Mouse (Mus musculus): ENCODE data around the gene Lemd2. TPM values are rescaled to one million over a fixed set of nuclear protein-coding genes. Genes with fewer than 3 reads are reported as not detected.

Gene Lemd2
- polyA plus RNA-seq, 1 experiment from 2014 or later, result 22.3 TPM

GRCm38 (mm10) chr17:27178427-27179177 is 25.7 kb downstream of the Lemd2 start:
- Histone ChIP-seq H3K4me2 (replicated peaks) (no peak overlapping the region), H3K4me1 (peaks cover 17% of the 10 kb centered on the region), H3K36me3 (no peaks in the 10 kb centered on the region), H3K9me3 (no peaks in the 10 kb centered on the region), H3K9ac (replicated peaks) (no peak overlapping the region), H3K27me3 (no peaks in the 10 kb centered on the region), H3K27ac (replicated peaks) (no peak overlapping the region), H3K4me3 (no peak overlapping the region)
- ATAC-seq (replicated peaks), result no peak
- WGBS, result 91% methylated on average over 17 of the region's 17 CpGs

GRCm38 (mm10) chr17:27178019-27178418 is 26.2 kb downstream of the Lemd2 start:
- no peak for ATAC-seq (replicated peaks)
- Histone ChIP-seq H3K4me2 (replicated peaks) (no peak overlapping the region), H3K36me3 (no peaks in the 10 kb centered on the region), H3K4me3 (no peak overlapping the region), H3K9me3 (no peaks in the 10 kb centered on the region), H3K27ac (replicated peaks) (no peak overlapping the region), H3K4me1 (peaks cover 17% of the 10 kb centered on the region), H3K9ac (replicated peaks) (no peak overlapping the region), H3K27me3 (no peaks in the 10 kb centered on the region)
- 96% methylated on average over 9 of the region's 9 CpGs for WGBS

- H3K4me3 ChIP-seq, result no peak overlapping the region
- H3K4me2 ChIP-seq (replicated peaks), result no peak overlapping the region
- no peak overlapping the region for H3K9ac ChIP-seq (replicated peaks)
- H3K27me3 ChIP-seq, result no peaks in the 10 kb centered on the region
- no peaks in the 10 kb centered on the region for H3K36me3 ChIP-seq
- WGBS, result 88% methylated on average over 4 of the region's 4 CpGs
- H3K27ac ChIP-seq (replicated peaks), result no peak overlapping the region
- no peak for ATAC-seq (replicated peaks)
- H3K4me1 ChIP-seq, result peaks cover 12% of the 10 kb centered on the region
- no peaks in the 10 kb centered on the region for H3K9me3 ChIP-seq
Observed at GRCm38 (mm10) chr17:27176754-27177153, 27.5 kb downstream of the Lemd2 start.

- Histone ChIP-seq H3K27ac (replicated peaks) (no peak overlapping the region), H3K4me3 (no peak overlapping the region)
Observed at GRCm38 (mm10) chr17:27176287-27176686, 28.0 kb downstream of the Lemd2 start.

DNA sequence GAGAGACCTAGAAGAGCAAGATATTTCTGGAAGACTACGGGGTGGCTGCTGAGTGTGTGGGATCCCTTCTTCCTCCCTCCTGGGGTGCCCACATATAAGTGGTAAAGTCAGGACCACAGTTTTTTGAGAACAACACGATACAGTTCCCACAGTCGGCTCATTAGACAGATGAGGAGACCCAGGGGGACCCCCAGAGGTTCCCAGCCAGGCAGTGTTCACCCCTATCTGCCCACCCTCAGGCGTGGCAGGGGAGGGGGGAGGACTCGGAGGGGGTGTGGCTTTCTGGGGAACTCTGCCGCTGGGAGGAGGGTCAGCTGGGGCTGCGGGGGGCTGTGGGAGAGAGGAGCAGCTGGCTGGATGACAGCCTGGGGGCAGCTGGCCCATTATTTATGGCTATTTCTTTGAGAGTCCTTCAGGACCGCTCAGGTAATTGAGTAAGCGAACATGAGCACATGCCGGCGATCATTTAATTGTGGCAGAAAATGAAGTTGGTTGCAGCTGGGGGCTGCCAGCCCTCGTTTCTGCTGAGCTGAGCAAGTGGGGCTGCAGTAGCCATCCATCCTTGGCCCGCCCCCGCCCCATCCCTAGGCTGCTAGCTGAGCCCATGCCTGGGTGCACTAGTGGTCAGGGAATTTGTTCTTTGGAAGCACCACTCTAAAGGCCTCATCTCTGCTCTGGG is 28.9 kb downstream of the Lemd2 start:
- H3K9ac ChIP-seq (replicated peaks), result no peak overlapping the region
- no peak overlapping the region for H3K27ac ChIP-seq (replicated peaks)
- WGBS, result 21% methylated on average over 14 of the region's 14 CpGs

More at GRCm38 (mm10) chr17:27176287-27176686, 28.0 kb downstream of the Lemd2 start:
- H3K27me3 ChIP-seq, result no peaks in the 10 kb centered on the region
- 86% methylated on average over 3 of the region's 3 CpGs for WGBS
- H3K9ac ChIP-seq (replicated peaks), result no peak overlapping the region
- no peak overlapping the region for H3K4me2 ChIP-seq (replicated peaks)
- no peak for ATAC-seq (replicated peaks)
- H3K4me1 ChIP-seq, result peaks cover 12% of the 10 kb centered on the region
- no peaks in the 10 kb centered on the region for H3K36me3 ChIP-seq
- no peaks in the 10 kb centered on the region for H3K9me3 ChIP-seq

GRCm38 (mm10) chr17:27173715-27174114 is 30.6 kb downstream of the Lemd2 start:
- peaks cover 12% of the 10 kb centered on the region for H3K4me1 ChIP-seq
- WGBS, result 64% methylated on average over 3 of the region's 3 CpGs
- no peaks in the 10 kb centered on the region for H3K36me3 ChIP-seq

More for the DNA sequence above, 28.9 kb downstream of the Lemd2 start:
- Histone ChIP-seq H3K4me2 (replicated peaks) (no peak overlapping the region), H3K27me3 (no peaks in the 10 kb centered on the region), H3K36me3 (no peaks in the 10 kb centered on the region), H3K9me3 (no peaks in the 10 kb centered on the region), H3K4me1 (peaks cover 12% of the 10 kb centered on the region), H3K4me3 (no peak overlapping the region)
- no peak; the same call in 1 of the 2 replicates for ATAC-seq (replicated peaks)

DNA sequence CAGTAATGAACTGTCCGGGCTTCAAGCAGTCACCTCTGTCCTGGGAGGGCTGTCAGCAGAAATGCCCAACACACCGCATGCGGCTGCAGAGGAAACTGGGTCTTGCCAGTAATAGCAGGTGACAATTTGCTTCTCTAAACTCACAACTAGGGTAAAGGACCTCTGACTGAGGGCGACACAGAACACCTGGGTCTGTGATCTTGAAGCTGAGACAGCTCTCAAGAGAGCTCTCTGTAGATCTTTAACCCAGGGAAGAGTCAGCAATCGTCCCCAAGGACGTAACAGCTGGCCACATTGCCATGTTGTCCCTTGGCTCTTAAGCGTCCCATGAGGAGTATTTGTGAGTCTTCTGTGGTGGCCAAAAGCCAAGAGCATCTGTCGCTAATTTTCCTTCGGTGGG is 31.8 kb downstream of the Lemd2 start:
- Histone ChIP-seq H3K36me3 (no peaks in the 10 kb centered on the region), H3K4me2 (replicated peaks) (no peak overlapping the region), H3K4me1 (peaks cover 12% of the 10 kb centered on the region), H3K9me3 (no peaks in the 10 kb centered on the region), H3K27me3 (no peaks in the 10 kb centered on the region), H3K27ac (replicated peaks) (no peak overlapping the region), H3K4me3 (no peak overlapping the region), H3K9ac (replicated peaks) (no peak overlapping the region)
- WGBS, result 85% methylated on average over 9 of the region's 9 CpGs
- ATAC-seq (replicated peaks), result no peak

More at GRCm38 (mm10) chr17:27173715-27174114, 30.6 kb downstream of the Lemd2 start:
- H3K27ac ChIP-seq (replicated peaks), result no peak overlapping the region
- H3K9ac ChIP-seq (replicated peaks), result no peak overlapping the region
- no peaks in the 10 kb centered on the region for H3K9me3 ChIP-seq
- H3K27me3 ChIP-seq, result no peaks in the 10 kb centered on the region
- no peak overlapping the region for H3K4me3 ChIP-seq
- no peak for ATAC-seq (replicated peaks)
- no peak overlapping the region for H3K4me2 ChIP-seq (replicated peaks)

- H3K27ac ChIP-seq (replicated peaks), result no peak overlapping the region
- H3K4me2 ChIP-seq (replicated peaks), result no peak overlapping the region
- H3K4me1 ChIP-seq, result peaks cover 11% of the 10 kb centered on the region
- H3K9ac ChIP-seq (replicated peaks), result no peak overlapping the region
- H3K4me3 ChIP-seq, result no peak overlapping the region
- no peak for ATAC-seq (replicated peaks)
- no peaks in the 10 kb centered on the region for H3K27me3 ChIP-seq
- 87% methylated on average over 5 of the region's 5 CpGs for WGBS
- H3K9me3 ChIP-seq, result no peaks in the 10 kb centered on the region
- no peaks in the 10 kb centered on the region for H3K36me3 ChIP-seq
Observed at GRCm38 (mm10) chr17:27171121-27171520, 33.1 kb downstream of the Lemd2 start.

DNA sequence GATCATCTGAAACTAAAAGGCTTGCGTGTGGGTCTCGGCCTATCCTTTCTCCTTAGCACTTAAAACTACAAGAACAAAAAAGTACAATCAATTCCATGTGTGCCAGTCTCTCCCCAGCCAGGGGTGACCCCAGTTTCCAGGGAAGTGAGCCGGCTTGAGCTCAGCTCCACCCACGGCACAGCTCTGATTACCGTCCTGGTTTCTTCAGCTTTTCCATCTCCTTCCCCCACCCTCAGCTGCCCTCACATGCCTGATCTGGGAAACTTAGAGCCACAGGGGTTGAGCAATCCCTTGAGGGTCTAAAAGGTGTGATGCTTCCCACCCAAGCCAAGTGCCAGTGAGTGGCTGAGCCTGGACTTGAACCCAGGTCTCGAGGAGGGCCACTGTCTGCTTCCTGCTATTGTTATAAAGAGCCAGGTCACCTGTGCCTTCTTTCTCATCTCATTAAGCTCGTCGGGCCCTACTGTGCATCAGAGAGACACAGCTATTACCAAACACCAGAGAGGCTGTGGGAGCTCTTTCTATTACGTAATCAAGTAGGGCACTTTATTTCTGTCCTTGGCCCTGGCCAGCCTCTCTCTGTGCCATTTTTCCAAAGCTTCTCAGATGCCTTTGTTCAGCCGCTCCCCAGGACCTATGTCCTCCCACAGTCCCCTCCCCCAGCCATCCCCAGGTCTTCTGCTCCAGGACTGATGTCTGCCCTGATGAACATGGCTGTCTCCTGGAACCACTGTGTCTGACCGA is 34.1 kb downstream of the Lemd2 start:
- ATAC-seq (replicated peaks), result no peak
- no peaks in the 10 kb centered on the region for H3K36me3 ChIP-seq
- no peak overlapping the region for H3K9ac ChIP-seq (replicated peaks)
- no peaks in the 10 kb centered on the region for H3K9me3 ChIP-seq
- peaks cover under 1% of the 10 kb centered on the region; the same call in 1 of the 2 replicates for H3K4me1 ChIP-seq
- H3K27me3 ChIP-seq, result no peaks in the 10 kb centered on the region
- H3K4me2 ChIP-seq (replicated peaks), result no peak overlapping the region
- 74% methylated on average over 11 of the region's 11 CpGs for WGBS
- no peak overlapping the region for H3K27ac ChIP-seq (replicated peaks)
- no peak overlapping the region for H3K4me3 ChIP-seq

DNA sequence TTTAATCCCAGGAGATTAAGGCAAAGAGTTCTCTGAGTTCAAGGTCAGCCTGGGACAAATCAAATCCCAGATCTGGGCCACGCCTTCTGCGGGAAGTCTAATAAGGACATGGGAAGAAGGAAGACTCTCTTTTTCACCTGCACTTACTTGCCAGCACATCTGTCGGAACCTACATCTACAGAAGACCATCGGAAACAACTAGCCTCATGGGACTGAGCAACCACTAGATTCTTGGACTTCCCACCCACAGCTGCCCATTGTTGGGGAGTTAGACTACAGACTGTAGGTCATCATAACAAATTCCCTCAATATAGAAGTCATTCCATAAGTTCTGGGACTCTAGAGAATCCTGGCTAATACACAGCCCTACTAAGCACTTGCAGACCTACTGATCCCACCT is 35.7 kb downstream of the Lemd2 start:
- Histone ChIP-seq H3K9ac (replicated peaks) (no peak overlapping the region), H3K27me3 (no peaks in the 10 kb centered on the region), H3K9me3 (no peaks in the 10 kb centered on the region), H3K4me3 (no peak overlapping the region), H3K27ac (replicated peaks) (no peak overlapping the region), H3K4me2 (replicated peaks) (no peak overlapping the region), H3K4me1 (no peaks in the 10 kb centered on the region), H3K36me3 (no peaks in the 10 kb centered on the region)
- no peak for ATAC-seq (replicated peaks)
- WGBS, result 96% methylated on average over 4 of the region's 4 CpGs

DNA sequence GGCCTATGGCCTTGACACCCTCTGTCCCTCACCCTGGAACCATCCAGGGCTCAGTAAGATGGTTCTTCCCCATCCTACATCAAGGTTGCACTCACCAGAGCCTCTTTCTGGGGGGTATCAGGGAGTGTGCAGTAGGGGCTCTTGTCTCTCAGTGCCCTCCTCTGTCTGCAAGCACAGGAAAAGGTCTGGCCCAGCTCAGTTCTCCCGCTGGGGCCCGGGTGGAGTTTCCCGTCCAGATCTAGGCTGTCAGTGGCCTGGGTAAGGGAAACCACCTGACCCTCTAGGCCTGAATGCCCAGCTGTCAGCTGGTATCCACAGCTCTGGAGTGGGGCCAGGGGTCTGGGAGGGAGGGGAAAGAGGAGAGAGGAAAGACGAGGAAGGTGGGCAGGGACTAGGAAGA is 36.7 kb downstream of the Lemd2 start, which contains the start of gene Ip6k3:
Gene Ip6k3, minus strand, starts transcription at position 251 of the 400 bp plus-strand sequence.
- Histone ChIP-seq H3K36me3 (no peaks in the 10 kb centered on the region), H3K4me1 (no peaks in the 10 kb centered on the region), H3K9ac (replicated peaks) (no peak within 1 kb of the TSS), H3K27me3 (no peaks in the 10 kb centered on the region), H3K4me2 (replicated peaks) (no peak within 1 kb of the TSS), H3K4me3 (no peak within 1 kb of the TSS), H3K9me3 (no peaks in the 10 kb centered on the region), H3K27ac (replicated peaks) (no peak within 1 kb of the TSS)
- WGBS, result 61% methylated on average over 4 of the region's 4 CpGs
- no peak for ATAC-seq (replicated peaks)

- Histone ChIP-seq H3K4me3 (no peak overlapping the region), H3K9me3 (no peaks in the 10 kb centered on the region), H3K9ac (replicated peaks) (no peak overlapping the region), H3K4me1 (no peaks in the 10 kb centered on the region), H3K27ac (replicated peaks) (no peak overlapping the region), H3K36me3 (no peaks in the 10 kb centered on the region), H3K27me3 (no peaks in the 10 kb centered on the region), H3K4me2 (replicated peaks) (no peak overlapping the region)
- 70% methylated on average over 6 of the region's 6 CpGs for WGBS
- ATAC-seq (replicated peaks), result no peak
Observed at GRCm38 (mm10) chr17:27166901-27167300, 37.4 kb downstream of the Lemd2 start.
